Mouse (Mus musculus): ENCODE measurements around the gene Siglecg.

- TF ChIP-seq GATA1 (IDR thresholded peaks at IDR 0.05; ENCODE audit: borderline replicate concordance, low read length) (no peak), FLI1 (IDR thresholded peaks at IDR 0.05; ENCODE audit: low read length) (no peak)
Observed at GRCm38 (mm10) chr7:43440482-43440881, 32.5 kb downstream of the Siglecg start, which contains the start of gene Cldnd2.

Measured in megakaryocyte, embryonic 14.5 days (primary cell).